Mouse (Mus musculus) skeletal muscle tissue, adult 2 months (tissue): ENCODE measurements around the gene Timp2.
A peak's percentile ranks its signal among the peaks of the same experiment; 100 is the strongest.
"Not testable (repeated sequence)": the region's sequence is repeated elsewhere in the genome, so short reads cannot be mapped to it uniquely, and the experiment has no call there.

Source experiments
- DNase-seq: peaks from one replicate; pipeline ENCODE4 v3.0.0-alpha.2; 2012; ENCODE audit warnings: low read depth, low spot score

Gene Timp2

DNA sequence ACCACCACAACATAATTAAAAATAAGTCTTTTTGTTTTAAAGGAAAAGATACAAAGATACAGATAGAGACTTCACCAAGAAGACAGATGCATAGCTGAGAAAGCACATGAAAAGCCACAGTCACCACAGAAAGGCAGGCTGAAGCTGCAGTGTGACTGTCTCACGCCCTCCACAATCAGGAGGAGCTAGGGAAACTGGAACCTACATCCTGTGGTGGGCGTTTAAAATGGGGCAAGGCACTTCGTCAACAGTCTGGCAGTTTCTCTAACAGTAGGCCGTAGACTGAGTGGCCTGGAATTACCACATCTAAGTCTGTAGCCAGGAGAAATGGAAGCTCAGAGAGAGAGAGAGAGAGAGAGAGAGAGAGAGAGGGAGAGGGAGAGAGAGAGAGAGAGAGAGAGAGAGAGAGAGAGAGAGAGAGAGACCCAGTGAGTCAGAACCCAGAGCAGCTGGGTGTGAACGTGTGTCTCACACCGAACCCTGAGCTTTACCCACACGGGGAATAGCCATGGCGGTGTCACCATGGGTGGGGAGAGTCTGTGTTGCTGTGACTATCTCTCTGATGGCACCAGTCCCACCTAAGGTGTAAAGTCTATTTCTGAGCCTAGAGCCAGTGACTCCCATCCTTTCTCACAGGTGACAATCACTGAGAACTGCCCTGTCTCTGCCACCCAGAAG lies 17.9 kb downstream of the Timp2 start:
- no peak for DNase-seq

DNA sequence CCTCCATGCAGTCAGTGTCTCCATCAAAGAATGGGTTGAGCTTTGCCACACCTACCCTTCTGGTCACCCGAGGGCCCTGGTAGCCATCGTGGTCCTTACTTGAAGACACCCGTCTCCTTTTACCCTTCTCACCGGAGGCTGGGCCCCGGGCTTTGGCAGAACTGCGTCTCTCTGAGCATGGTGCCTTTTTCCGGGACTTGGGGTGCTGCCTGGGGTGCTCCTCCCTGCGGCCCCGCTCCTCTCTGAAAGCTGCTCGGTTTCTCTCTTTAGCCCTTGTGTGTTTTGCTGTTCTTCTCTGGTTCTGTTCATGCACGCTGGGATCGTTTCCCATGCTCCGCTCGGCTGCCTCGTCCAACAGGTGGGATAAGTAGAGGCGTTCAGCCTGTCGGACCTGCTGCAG lies 22.1 kb downstream of the Timp2 start:
- no peak for DNase-seq

DNA sequence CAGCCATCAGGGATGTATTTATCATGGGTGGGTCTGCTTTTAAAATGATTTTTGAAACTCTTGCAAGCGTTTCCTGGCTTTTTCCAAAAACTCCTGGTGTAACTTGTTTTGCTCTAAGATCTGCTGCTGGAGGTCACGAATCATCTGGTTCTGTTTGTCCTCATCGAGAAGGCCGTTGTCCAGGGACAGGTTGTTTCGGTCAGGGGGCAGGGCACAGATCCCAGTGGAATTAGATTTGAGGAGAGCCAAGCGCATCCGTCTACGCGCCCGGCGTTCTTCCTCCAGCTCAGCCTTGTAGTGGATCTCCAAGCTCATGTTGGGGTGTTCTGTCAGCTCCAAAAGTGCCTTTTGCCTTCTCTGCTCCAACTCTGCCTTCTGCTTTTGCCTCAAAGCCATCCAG lies 23.2 kb downstream of the Timp2 start:
- DNase-seq: peak; percentile 67

DNA sequence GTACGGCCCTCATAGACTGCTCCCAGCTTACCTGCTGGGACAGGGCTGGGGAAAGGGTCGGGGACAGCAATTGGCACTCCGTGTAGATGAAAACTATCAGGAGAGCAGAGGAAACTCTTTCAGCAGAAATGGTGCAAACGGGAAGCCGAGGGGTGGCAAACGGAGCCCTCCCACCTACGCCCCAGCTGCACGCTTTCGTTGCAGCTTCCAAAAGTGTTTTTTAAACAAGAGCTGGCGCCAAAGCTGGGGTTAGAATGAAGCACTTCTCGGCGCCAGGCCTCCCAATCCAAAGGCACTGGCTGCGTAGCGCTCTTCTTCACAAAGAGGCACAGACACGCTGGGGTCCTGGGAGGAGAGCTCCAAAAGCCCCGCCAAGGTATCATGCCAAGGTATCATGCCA lies 24.8 kb downstream of the Timp2 start:
- DNase-seq: no peak

DNA sequence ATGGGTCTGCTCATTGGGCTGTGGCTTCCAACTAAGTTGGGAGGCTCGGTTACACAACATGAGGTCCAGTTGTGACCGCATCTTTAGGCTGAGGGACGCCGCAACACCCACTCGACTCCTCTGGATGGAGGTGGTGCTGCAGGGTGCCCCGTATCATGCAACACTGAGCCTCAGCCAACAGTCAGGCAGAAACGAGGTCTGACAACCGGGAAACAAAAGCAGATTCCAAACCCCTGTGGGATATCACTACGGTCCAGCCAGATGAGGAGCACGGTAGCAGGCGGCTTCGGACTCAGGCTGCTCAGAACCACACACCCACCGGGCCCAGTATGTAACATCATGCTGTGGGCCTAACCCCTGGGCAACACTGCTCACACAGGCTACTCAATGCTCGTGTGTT lies 25.2 kb downstream of the Timp2 start:
- DNase-seq: no peak

DNA sequence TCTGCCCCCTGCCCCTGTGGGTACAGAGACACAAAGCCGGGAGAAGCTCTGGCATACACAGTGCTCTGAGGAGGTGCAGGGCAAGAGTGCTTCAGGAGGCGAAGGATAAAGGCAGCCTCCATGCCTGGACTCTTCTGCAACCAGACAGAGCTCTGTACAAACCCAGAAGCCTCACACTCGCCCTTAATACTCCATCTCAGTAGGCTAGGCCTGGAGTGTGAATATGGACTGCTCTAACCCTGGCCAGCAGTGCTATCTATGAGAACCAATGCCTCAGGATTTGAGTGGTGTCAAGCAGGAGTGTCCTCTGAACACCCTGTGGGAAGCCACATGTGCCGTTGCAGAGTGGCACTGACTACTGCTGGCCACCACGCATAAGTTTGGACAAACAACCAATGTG lies 26.6 kb downstream of the Timp2 start:
- no peak for DNase-seq

DNA sequence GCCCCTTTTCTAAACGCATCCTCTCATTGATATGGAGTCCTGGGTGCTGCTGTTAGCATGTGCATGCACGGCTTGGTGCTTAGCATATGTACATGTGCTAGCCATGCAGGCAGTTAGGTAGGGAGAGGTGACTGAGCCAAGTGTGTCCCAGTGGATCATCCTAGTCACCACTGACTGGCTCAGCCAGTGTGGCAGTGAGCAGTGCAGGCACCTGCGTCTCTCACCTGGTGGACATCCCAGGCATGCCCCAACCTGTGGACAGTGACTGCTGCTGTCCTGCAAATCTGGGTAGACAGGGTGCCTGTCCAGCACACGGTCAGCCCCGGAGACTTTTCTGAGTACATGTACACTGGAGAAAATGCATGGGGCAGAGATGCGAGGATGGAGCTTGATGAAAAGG lies 27.0 kb downstream of the Timp2 start:
- no peak for DNase-seq

DNA sequence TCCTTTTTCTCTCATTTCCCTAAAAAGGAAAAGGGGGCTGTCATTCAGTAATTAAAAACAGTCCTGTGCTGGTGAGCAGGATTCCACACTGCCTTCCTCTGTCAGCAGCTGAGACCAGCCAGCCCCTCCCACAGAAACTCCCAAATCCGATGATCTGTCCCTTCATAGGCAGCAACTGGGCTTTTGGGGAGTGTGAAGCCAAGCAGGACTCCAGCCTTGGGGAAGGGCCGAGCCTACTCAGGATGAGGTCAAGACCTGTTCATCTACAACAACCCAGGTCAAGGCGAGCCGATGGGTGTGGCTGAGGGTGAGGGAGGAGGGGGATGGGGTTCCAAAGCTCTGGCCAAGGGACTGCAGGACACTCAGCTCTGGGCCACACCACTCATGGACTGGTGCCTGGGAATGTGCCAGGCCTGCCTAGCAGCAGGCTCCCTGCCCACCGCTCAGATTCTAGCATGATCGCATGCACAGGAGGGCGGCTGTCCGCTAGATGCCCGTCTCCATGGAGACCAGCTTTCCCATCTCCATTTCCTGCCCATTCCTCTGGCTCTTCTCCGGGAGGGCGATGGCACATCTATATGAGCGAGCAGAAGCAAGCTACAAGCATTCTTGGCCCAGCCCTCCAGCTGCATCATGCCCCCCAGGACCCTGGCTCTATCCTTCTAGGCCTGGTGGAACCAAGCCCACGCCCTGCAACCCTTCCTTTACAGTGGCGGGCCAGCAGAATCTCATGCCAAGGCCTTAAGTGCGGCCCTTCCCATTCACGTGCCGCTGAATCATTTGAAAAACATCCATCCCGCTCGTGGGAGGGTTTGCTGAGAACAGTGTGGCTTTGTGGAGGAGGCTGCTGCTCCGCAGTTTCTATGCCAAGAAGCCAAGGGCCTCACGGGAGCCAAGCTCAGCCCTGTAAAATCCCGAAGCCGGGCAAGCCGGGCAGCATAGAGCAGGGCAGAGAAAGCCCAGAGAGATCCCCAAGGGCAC lies 28.3 kb downstream of the Timp2 start:
- peak; percentile 81 for DNase-seq

DNA sequence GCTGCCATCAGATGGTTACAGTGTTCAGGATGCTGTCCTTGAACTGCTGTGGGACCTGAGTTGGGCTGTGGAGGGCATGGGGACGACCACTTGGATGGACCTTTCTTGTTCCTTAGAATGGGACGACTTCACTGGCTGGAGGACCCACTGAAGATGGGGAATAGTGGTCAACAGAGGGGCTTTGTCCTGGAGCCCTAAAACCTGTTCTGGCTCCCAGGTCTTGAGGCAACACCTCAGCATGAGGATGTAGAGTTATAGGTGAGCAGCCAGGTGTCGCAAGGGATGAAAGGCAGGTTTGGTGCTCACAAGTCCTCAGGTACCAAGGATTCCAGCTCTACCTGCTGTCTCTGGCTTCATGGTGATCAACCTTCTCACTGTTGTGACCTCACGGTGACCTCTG lies 29.0 kb downstream of the Timp2 start:
- no peak for DNase-seq

DNA sequence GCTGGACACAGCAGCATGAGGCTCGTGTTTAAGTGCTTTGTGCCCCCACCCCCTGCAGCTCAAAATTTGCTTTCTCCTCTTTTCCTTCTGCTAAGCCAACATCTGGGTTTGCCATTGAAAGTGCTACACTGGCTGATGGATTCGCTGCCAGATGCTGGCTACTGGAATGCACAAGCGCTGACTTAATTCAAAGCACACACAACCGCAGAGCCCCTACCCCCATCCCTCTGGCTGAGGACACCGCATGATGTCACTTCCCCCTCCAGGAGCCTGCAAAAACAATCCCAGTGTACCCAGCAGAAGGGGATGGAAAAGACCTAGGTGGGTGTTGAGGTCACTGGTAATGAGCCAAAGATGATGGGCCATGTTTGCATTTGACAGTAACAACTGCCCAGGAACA lies 31.0 kb downstream of the Timp2 start:
- no peak for DNase-seq

DNA sequence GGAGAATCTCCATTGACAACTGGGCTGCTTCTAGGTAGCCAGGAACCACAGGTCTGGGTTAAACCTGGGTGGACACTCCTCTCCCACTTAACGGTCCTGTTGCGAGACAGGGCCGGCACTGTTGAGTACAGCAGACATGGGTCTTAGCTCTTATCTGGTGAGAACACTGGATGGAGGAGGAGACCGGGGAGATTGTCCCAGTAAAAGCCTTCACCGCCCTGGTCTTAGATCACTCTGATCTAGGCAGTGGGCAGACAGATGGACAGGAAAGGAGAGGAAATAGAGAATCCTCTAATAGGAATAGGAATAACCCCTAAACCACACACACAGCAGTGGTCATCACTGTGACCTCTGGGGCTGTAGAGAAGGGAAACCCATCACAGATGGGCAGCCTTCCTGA lies 31.6 kb downstream of the Timp2 start:
- no peak for DNase-seq

DNA sequence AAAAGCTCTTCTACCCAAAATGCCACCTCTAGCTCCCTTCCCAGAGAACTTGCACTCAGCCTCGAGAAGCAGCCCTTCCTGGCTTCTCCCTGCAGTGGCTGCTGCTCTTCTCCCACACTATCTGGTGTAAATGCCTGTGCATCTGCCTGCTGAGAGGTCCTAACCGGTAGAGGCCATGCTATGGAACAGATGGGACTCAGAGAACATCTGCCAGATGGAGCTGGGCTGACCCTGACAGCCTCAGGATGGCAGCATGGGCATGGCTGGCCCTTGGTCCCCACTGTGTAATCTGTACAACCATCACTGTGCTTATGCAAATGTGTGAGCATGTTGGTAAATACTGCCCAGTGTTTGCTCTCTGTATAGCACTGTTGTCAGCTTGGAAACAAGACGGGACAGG lies 32.9 kb downstream of the Timp2 start:
- DNase-seq: no peak

DNA sequence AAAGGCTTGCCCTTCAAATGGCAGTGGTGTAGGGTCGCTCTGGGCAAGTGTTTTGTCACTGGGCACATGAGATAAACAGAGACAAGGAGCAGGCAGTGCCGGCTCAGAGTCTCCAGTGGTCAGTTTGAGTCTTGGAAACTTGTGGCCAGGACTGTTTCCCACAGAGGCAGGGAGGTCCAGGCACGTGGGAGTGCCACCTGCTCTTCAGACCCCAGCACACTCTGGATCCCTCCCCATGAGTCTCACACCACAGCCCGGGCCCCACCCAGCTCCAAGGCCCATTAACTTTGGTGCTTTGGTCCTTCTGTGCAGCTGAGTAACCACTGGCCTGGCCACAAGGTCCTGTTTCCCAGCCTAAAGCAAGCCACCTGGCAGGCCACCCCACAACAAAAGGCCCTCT lies 33.6 kb downstream of the Timp2 start:
- no peak for DNase-seq

DNA sequence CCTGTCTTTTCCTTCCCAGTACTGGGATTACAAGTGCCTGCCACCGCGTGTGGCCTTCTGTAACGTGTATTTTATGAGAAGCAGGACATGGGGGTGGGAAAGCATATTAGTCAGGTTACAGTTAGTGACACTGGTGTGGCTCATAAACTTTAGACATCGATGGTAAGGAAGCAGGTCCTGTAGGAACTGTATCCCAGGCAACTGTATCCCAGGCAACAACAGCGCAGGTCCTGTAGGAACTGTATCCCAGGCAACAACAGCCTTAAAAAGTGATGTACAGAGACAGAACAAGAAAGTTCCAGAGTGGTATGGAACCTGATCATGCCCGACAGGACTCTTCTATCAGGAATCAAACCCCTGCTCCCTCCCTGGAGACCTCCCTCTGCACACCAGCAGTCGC lies 34.0 kb downstream of the Timp2 start:
- DNase-seq: no peak

DNA sequence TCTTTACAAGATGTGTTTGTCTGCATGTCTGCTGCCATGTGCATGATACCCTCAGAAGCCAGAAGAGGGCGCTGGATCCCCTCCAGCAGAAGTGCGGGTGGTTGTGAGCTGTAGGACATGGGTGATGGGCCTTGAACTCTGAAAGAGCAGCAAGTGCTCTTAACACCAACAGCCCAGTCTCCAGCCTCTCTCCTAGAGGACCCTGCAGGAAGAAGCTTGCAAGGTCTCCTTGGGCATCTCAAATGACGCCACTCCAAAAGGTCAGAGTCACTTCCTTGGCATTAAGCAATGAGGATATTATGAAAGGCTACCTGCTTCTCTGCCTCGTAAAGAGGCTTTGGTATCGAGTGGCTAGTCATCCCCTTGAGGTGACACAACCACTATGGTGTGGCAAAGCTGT lies 36.9 kb downstream of the Timp2 start:
- peak; percentile 59 for DNase-seq

DNA sequence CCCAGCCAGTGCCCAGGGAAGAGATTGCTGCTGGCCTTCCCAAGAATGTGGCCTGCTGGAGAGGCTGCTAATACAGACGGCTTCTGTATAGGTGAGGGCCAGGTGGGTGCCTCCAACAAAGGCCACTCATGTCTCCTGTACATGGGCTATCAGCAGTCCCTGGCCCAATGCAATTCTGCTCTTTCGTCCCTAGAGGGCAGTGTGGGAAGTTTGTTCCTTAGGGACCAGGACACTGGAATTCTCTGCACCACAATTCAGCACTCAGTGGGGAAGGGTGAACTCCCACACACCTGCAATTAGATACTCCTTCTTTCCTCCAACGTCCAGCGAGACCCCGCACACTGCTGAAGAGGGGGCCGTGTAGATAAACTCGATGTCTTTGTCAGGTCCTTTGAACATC lies 38.4 kb downstream of the Timp2 start:
- DNase-seq: no peak

DNA sequence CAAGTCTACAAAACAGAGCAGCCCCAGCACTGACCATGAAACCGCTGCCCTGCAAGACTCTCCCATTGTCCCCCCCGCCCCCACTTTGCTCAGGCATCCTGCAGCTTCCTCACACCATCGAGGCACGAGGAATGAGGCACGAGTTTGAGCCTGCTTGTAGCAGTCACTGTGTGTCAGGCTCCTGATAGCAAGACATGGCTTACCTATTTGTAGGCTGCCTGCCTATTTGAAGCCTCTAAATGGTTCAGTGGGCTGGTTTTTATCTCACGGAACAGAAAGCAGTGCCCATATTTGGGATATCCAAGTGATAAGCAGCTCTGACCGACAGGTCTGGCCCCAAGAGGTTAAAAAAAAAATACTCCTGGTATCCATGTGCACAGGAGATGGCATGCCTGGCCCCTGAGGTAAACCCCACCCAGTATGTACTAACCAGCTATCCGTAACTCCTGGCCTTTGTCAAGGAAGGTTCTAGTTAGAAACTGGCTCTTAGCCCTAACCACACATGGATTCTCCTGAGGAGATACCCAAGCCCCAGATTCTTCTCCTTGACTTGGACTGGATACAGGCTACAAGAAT lies 39.2 kb downstream of the Timp2 start:
- DNase-seq: no peak

DNA sequence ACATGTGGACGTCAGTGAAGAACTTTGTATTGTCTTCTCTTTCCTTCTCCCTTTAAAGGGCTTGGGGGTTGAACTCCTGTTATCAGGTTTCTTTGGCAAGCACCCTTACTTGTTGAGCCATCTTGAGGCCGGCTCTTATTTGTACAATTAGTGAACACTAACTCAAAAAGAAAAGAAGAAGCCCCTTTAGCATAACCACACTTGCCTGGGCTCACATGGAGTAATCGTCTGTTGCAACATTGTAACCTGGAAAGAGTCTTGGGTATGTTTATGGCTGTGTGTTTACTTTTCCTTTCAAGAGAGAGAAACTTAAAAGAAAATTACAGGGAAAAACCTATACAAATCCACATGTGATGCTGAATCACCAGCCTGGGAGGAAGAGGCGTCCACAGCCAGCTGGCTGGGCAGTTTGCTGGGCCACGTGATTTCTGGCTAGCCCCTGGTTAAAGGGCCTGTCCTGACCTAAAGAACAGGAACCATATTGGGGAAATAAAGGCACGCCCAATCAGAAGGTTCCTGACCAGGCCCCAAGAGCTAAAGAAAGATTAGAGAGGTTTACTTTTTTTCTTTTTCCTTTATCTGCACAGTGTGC lies 43.3 kb downstream of the Timp2 start:
- DNase-seq: no peak

DNA sequence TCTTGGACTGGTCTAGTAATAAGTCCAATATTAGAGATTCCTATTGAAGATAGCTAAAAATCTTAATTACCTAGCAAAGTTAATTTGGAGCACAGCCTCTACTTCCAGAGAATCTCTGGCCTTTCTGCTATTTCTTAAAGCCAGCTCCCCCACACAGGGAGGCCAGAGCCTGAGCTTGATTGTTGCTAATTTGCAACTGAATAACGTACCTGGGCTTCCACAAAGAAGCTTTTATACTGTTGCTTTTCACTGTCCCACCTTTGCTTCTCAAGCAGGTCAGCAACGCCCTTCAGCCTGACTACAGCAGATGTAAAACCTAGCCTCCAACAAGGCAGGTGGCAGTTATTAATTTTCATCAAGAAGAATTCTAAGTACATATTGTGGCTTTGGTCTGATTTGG lies 47.6 kb downstream of the Timp2 start:
- DNase-seq: not testable (repeated sequence)

DNA sequence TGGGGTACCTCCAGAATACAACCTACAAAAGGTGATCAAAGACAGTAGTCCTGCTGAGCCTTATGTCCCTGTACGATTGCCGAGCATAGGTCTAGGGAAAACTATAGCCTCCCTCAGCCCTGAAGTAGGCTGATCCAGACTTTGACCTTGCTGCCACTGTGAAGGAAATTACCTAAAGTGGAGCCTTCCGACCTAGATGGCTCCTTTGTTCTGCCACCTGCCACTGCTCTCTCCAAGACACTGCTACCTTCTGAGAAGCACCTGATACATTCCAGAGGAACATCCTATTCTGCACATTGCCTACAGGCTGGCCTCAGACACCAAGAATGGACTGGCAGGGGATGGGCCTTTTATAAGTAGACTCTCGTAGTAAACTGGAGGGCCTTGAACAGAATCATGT lies 51.6 kb downstream of the Timp2 start:
- DNase-seq: not testable (repeated sequence)

DNA sequence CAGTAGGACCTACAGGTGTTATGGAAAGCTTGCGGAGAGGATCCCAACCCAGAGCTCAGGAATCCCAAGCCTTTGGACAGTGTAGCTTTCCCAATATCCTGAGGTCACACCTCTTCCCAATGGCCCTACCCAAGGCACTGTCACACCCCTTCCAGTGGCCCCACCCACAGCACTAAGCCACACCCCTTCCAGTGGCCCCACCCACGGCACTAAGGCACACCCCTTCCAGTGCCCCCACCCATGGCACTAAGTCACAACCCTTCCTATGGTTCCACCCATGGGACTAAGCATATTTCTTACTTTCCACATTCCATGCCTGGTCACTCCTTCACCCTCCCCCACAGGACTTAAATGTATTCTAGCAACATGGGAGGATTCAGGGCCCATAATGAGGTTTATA lies 56.7 kb downstream of the Timp2 start:
- no peak for DNase-seq

DNA sequence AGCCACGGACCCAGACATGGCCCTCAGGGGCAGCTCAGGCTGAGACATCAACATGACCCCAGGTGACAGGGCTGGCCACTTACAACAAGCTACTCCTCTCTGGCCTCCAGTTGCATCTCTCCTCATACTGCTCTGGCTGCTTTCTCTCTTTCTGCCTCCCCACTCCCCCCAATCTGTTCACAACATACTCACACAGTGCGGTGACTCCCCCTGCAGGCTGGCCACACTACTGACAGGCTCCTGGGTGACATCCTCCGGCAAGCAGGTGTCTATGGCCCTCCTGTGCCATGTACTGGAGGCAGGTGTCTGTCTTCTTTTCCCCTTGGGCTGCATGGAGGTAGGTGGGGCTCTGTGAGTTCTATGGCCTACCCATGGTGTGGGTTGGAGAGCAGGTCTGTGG lies 57.6 kb downstream of the Timp2 start:
- DNase-seq: no peak
